Mouse (Mus musculus) C2C12 (cell line): ENCODE measurements around the gene Myh10. TPM values are rescaled to one million over a fixed set of nuclear protein-coding genes. Genes with fewer than 3 reads are reported as not detected.
A peak's percentile ranks its signal among the peaks of the same experiment; 100 is the strongest.

Experiments
- H3K27me3 ChIP-seq: one replicate; pipeline ENCODE4 v1.6.1; 2011; ENCODE audit not compliant: control insufficient read depth, insufficient read depth, insufficient read length
- H3K36me3 ChIP-seq: one replicate; pipeline ENCODE4 v1.6.1; 2011; ENCODE audit not compliant: control insufficient read depth, insufficient read depth
- H3K4me3 ChIP-seq: one replicate; pipeline ENCODE4 v1.5.1; 2011; ENCODE audit warnings: mild to moderate bottlenecking, control low read depth; ENCODE audit not compliant: poor library complexity, insufficient read depth, severe bottlenecking
- H3K79me2 ChIP-seq: one replicate; pipeline ENCODE4 v1.6.1; 2011; ENCODE audit not compliant: control insufficient read depth, insufficient read depth
- H3K79me3 ChIP-seq: one replicate; pipeline ENCODE4 v1.6.1; 2011; ENCODE audit warnings: low read depth, control low read depth
- H3ac ChIP-seq: one replicate; pipeline ENCODE3; 2011; ENCODE audit warnings: low read depth; ENCODE audit not compliant: control insufficient read depth, insufficient read length
- CEBPB ChIP-seq: IDR thresholded peaks from one replicate; pipeline ENCODE4 v1.6.1; 2011; ENCODE audit warnings: low read depth, mild to moderate bottlenecking, control low read depth, moderate library complexity
- CTCF ChIP-seq: IDR thresholded peaks from one replicate; pipeline ENCODE4 v1.5.1; 2011; ENCODE audit not compliant: control insufficient read depth, insufficient read depth, insufficient read length
- FOSL1 ChIP-seq: IDR thresholded peaks from one replicate; pipeline ENCODE4 v1.8.0; 2011; ENCODE audit warnings: mild to moderate bottlenecking, low read length; ENCODE audit not compliant: poor library complexity, insufficient read depth, severe bottlenecking
- MAX ChIP-seq: IDR thresholded peaks from one replicate; pipeline ENCODE4 v1.6.1; 2011; ENCODE audit warnings: mild to moderate bottlenecking, control low read depth
- MYOD1 ChIP-seq: IDR thresholded peaks from one replicate; pipeline ENCODE4 v1.6.1; 2011; ENCODE audit warnings: low read depth; ENCODE audit not compliant: control insufficient read depth, insufficient read length
- MYOG ChIP-seq: IDR thresholded peaks from one replicate; pipeline ENCODE4 v1.6.1; 2011; ENCODE audit not compliant: control insufficient read depth, insufficient read length; ENCODE audit errors: extremely low read depth
- USF1 ChIP-seq: IDR thresholded peaks from one replicate; pipeline ENCODE4 v1.6.1; 2011; ENCODE audit warnings: low read depth, mild to moderate bottlenecking, control low read depth, moderate library complexity
- polyA plus RNA-seq: library from polyadenylated mRNA; unstranded; fragments of >200 nt; fragmentation: generic; extraction: Trizol; gene quantifications from one replicate; pipeline ENCODE4 v1.2.1, GENCODE M21; 2012; ENCODE audit warnings: missing spikeins

The Myh10 gene
- polyA plus RNA-seq, 1 experiment, result 40.0 TPM

GRCm38 (mm10) chr11:68853611-68854401 is 162.4 kb downstream of the Myh10 start:
- Histone ChIP-seq H3K79me3 (peaks cover 35% of the 10 kb centered on the region), H3K79me2 (peaks cover 37% of the 10 kb centered on the region), H3K27me3 (no peaks in the 10 kb centered on the region), H3K4me3 (peak overlapping the region; percentile 78), H3ac (peak overlapping the region; percentile 40), H3K36me3 (no peaks in the 10 kb centered on the region)
- TF ChIP-seq MAX, result peak; percentile 18
- TF ChIP-seq USF1, result no peak

- Histone ChIP-seq H3K27me3 (no peaks in the 10 kb centered on the region), H3K79me3 (peaks cover 27% of the 10 kb centered on the region)
- TF ChIP-seq CTCF (no peak), CEBPB (no peak), MAX (no peak), USF1 (no peak), FOSL1 (no peak), MYOD1 (no peak)
Observed at GRCm38 (mm10) chr11:68854621-68855020, 163.3 kb downstream of the Myh10 start.

GRCm38 (mm10) chr11:68857329-68857728 is 166.0 kb downstream of the Myh10 start:
- Histone ChIP-seq H3K36me3 (no peaks in the 10 kb centered on the region), H3K79me3 (no peaks in the 10 kb centered on the region), H3K79me2 (peaks cover 2% of the 10 kb centered on the region), H3K4me3 (no peak overlapping the region), H3K27me3 (no peaks in the 10 kb centered on the region), H3ac (no peak overlapping the region)
- no peak for TF ChIP-seq USF1
- TF ChIP-seq CTCF, result no peak
- TF ChIP-seq FOSL1, result no peak
- no peak for TF ChIP-seq MYOG
- no peak for TF ChIP-seq MAX
- TF ChIP-seq CEBPB, result no peak
- no peak for TF ChIP-seq MYOD1

More at GRCm38 (mm10) chr11:68854621-68855020, 163.3 kb downstream of the Myh10 start:
- no peak overlapping the region for H3ac ChIP-seq
- H3K4me3 ChIP-seq, result no peak overlapping the region
- peaks cover 29% of the 10 kb centered on the region for H3K79me2 ChIP-seq
- H3K36me3 ChIP-seq, result no peaks in the 10 kb centered on the region

GRCm38 (mm10) chr11:68859943-68860593 is 168.7 kb downstream of the Myh10 start:
- no peaks in the 10 kb centered on the region for H3K27me3 ChIP-seq

GRCm38 (mm10) chr11:68862260-68862659 is 170.9 kb downstream of the Myh10 start:
- H3ac ChIP-seq, result no peak overlapping the region

More at GRCm38 (mm10) chr11:68859943-68860593, 168.7 kb downstream of the Myh10 start:
- no peaks in the 10 kb centered on the region for H3K79me2 ChIP-seq
- no peak for TF ChIP-seq CEBPB
- no peak for TF ChIP-seq USF1
- TF ChIP-seq MAX, result no peak
- TF ChIP-seq MYOG, result no peak
- TF ChIP-seq MYOD1, result no peak
- TF ChIP-seq CTCF, result no peak
- no peak for TF ChIP-seq FOSL1
- no peaks in the 10 kb centered on the region for H3K79me3 ChIP-seq
- H3K4me3 ChIP-seq, result no peak overlapping the region
- no peak overlapping the region for H3ac ChIP-seq
- H3K36me3 ChIP-seq, result no peaks in the 10 kb centered on the region

More at GRCm38 (mm10) chr11:68862260-68862659, 170.9 kb downstream of the Myh10 start:
- Histone ChIP-seq H3K4me3 (no peak overlapping the region), H3K27me3 (no peaks in the 10 kb centered on the region), H3K36me3 (no peaks in the 10 kb centered on the region), H3K79me3 (no peaks in the 10 kb centered on the region), H3K79me2 (no peaks in the 10 kb centered on the region)
- no peak for TF ChIP-seq CEBPB
- no peak for TF ChIP-seq FOSL1
- no peak for TF ChIP-seq USF1
- no peak for TF ChIP-seq MYOD1
- TF ChIP-seq MAX, result no peak
- TF ChIP-seq MYOG, result no peak
- TF ChIP-seq CTCF, result no peak
